Mouse (Mus musculus) small intestine, adult 2 months (tissue): ENCODE results near the gene Gpr62. TPM values are rescaled to one million over a fixed set of nuclear protein-coding genes. Genes with fewer than 3 reads are reported as not detected.

ENCODE experiments used
- H3K27ac ChIP-seq: fragments of 200-500 bp; 2 replicates; pipeline ENCODE4 v1.5.1; 2012; ENCODE audit warnings: low read depth, low read length, control low read depth, inconsistent platforms; ENCODE audit not compliant: insufficient read depth
- H3K27me3 ChIP-seq: fragments of 200-500 bp; 2 replicates; pipeline ENCODE4 v1.6.1; 2012; ENCODE audit warnings: mild to moderate bottlenecking, moderate library complexity, low read length, inconsistent platforms; ENCODE audit not compliant: control insufficient read depth, insufficient read depth
- H3K36me3 ChIP-seq: fragments of 200-500 bp; 2 replicates; pipeline ENCODE4 v1.6.1; 2012; ENCODE audit warnings: mild to moderate bottlenecking, low read length, control low read depth, inconsistent platforms; ENCODE audit not compliant: control insufficient read depth, insufficient read depth
- H3K4me1 ChIP-seq: fragments of 200-500 bp; 2 replicates; pipeline ENCODE4 v1.6.1; 2012; ENCODE audit warnings: low read length, inconsistent platforms, mixed read lengths; ENCODE audit not compliant: control insufficient read depth, insufficient read depth, insufficient read length
- H3K4me3 ChIP-seq: fragments of 200-500 bp; 2 replicates; pipeline ENCODE4 v1.5.1; 2012; ENCODE audit warnings: low read depth, mild to moderate bottlenecking, control low read depth, inconsistent platforms, low read length, moderate library complexity
- CTCF ChIP-seq: fragments of 200-500 bp; IDR thresholded peaks from 2 replicates; pipeline ENCODE4 v1.5.1; 2012; ENCODE audit warnings: low read depth, mild to moderate bottlenecking, control low read depth, inconsistent platforms, low read length, moderate library complexity, mixed read lengths; ENCODE audit not compliant: insufficient replicate concordance, insufficient read length; ENCODE audit errors: extremely low read depth
- POLR2A ChIP-seq: fragments of 200-500 bp; IDR thresholded peaks from 2 replicates; pipeline ENCODE4 v1.6.1; 2012; ENCODE audit warnings: low read depth, mild to moderate bottlenecking, control low read depth, inconsistent platforms, low read length, moderate library complexity
- WGBS: fragments of 180-500 bp; shearing (Covaris S2); methylation state at CpG from one replicate; pipeline ENCODE4 v1.1.7; 2018; 5-methylcytosine and 5-hydroxymethylcytosine counted together
- polyA plus RNA-seq: library from polyadenylated mRNA; depleted of rRNA; stranded (reverse); fragments of >200 nt; gene quantifications from 2 replicates; pipeline ENCODE4 v1.2.3, GENCODE M21; 2012; rRNA removed

The Gpr62 gene
- polyA plus RNA-seq: 0.09 and 0.39 TPM in 2 replicates

GRCm38 (mm10) chr9:106465571-106466200, at the start of gene Gpr62:
Gene Gpr62, minus strand, starts transcription at chr9:106465938.
- Histone ChIP-seq H3K36me3 (no peaks in the 10 kb centered on the region), H3K27me3 (peaks cover 12% of the 10 kb centered on the region), H3K4me3 (peak within 1 kb of the TSS; percentile 60), H3K27ac (no peak within 1 kb of the TSS), H3K4me1 (no peaks in the 10 kb centered on the region; the same call in 1 of the 2 replicates)
- 38% methylated on average over 26 of the region's 26 CpGs for WGBS
- TF ChIP-seq CTCF (no peak), POLR2A (no peak)

GRCm38 (mm10) chr9:106514273-106514672, 48.5 kb upstream of the Gpr62 start, which contains the start of gene Iqcf5:
Gene Iqcf5, plus strand, starts transcription at chr9:106514573.
- H3K27ac ChIP-seq: no peak within 1 kb of the TSS
- TF ChIP-seq POLR2A: no peak

GRCm38 (mm10) chr9:106513566-106513965, 47.8 kb upstream of the Gpr62 start:
- WGBS: 77% methylated on average over 6 of the region's 6 CpGs

More at GRCm38 (mm10) chr9:106514273-106514672, 48.5 kb upstream of the Gpr62 start, which contains the start of gene Iqcf5:
- H3K27me3 ChIP-seq: no peaks in the 10 kb centered on the region; the same call in 1 of the 2 replicates
- 85% methylated on average over 4 of the region's 4 CpGs for WGBS
- H3K4me3 ChIP-seq: no peak within 1 kb of the TSS
- H3K4me1 ChIP-seq: no peaks in the 10 kb centered on the region
- no peaks in the 10 kb centered on the region for H3K36me3 ChIP-seq

GRCm38 (mm10) chr9:106512729-106513450, 47.2 kb upstream of the Gpr62 start:
- H3K27me3 ChIP-seq: no peaks in the 10 kb centered on the region; the same call in none of the 2 replicates
- no peaks in the 10 kb centered on the region for H3K4me1 ChIP-seq
- TF ChIP-seq CTCF: no peak
- no peak for TF ChIP-seq POLR2A
- whole genome bisulfite sequencing: 49% methylated on average over 13 of the region's 13 CpGs
- no peaks in the 10 kb centered on the region for H3K36me3 ChIP-seq
- H3K4me3 ChIP-seq: no peak overlapping the region
- H3K27ac ChIP-seq: no peak overlapping the region

More at GRCm38 (mm10) chr9:106513566-106513965, 47.8 kb upstream of the Gpr62 start:
- Histone ChIP-seq H3K27me3 (no peaks in the 10 kb centered on the region; the same call in 1 of the 2 replicates), H3K36me3 (no peaks in the 10 kb centered on the region), H3K4me1 (no peaks in the 10 kb centered on the region), H3K4me3 (no peak overlapping the region), H3K27ac (no peak overlapping the region)
- TF ChIP-seq CTCF: no peak
- TF ChIP-seq POLR2A: no peak

- Histone ChIP-seq H3K4me3 (no peak overlapping the region), H3K36me3 (no peaks in the 10 kb centered on the region), H3K4me1 (no peaks in the 10 kb centered on the region), H3K27me3 (no peaks in the 10 kb centered on the region; the same call in none of the 2 replicates), H3K27ac (no peak overlapping the region)
- 88% methylated on average over 10 of the region's 10 CpGs for WGBS
- TF ChIP-seq POLR2A (no peak), CTCF (no peak)
Observed at GRCm38 (mm10) chr9:106509356-106509755, 43.6 kb upstream of the Gpr62 start.

GRCm38 (mm10) chr9:106504246-106504645, 38.5 kb upstream of the Gpr62 start:
- no peaks in the 10 kb centered on the region; the same call in none of the 2 replicates for H3K27me3 ChIP-seq
- no peaks in the 10 kb centered on the region for H3K4me1 ChIP-seq
- TF ChIP-seq CTCF (no peak), POLR2A (no peak)
- H3K36me3 ChIP-seq: no peaks in the 10 kb centered on the region
- WGBS: 79% methylated on average over 6 of the region's 6 CpGs
- no peak overlapping the region for H3K4me3 ChIP-seq
- H3K27ac ChIP-seq: no peak overlapping the region

GRCm38 (mm10) chr9:106501846-106502245, 36.1 kb upstream of the Gpr62 start:
- Histone ChIP-seq H3K4me3 (no peak overlapping the region), H3K4me1 (no peaks in the 10 kb centered on the region), H3K36me3 (no peaks in the 10 kb centered on the region), H3K27me3 (no peaks in the 10 kb centered on the region), H3K27ac (no peak overlapping the region)
- TF ChIP-seq CTCF (no peak), POLR2A (no peak)
- 84% methylated on average over 22 of the region's 22 CpGs for WGBS
